Mouse (Mus musculus) ES-E14 (cell line): ENCODE results near the gene Usp29.

Source experiments
- CHD2 ChIP-seq: IDR thresholded peaks from 2 replicates; pipeline ENCODE4 v1.6.1; 2014; ENCODE audit warnings: mild to moderate bottlenecking, low read depth, low read length, inconsistent platforms
- ZC3H11A ChIP-seq: IDR thresholded peaks from 2 replicates; pipeline ENCODE4 v1.6.1; 2012; ENCODE audit warnings: low read depth, mild to moderate bottlenecking, inconsistent platforms, low read length, borderline replicate concordance
- ZNF384 ChIP-seq: IDR thresholded peaks from 2 replicates; pipeline ENCODE4 v1.6.1; 2012; ENCODE audit warnings: low read depth, low read length, inconsistent platforms

DNA sequence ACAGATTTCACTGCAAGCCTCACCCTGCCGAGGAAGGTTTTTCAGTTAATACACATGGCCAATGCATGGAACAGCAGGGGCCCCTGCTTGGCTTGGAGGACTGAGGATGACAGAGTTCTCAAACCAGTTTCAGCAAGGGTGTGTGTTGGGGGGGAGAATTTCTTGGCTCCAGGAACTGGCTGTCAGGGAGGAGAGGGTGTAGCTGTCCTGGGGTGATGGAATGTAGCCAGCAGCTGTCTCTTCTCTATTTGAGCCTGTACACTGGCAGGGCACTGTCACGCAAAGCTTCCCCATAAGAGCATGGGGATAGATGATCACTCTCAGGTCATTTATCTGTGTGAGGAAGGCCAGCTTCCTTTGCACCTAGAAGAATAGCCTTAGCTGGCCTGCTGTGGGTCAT is 46.7 kb downstream of the Usp29 start:
- TF ChIP-seq CHD2 (no peak), ZC3H11A (no peak), ZNF384 (no peak)
